Mouse (Mus musculus): ENCODE data around the gene Gdf7.

Gene Gdf7

GRCm38 (mm10) chr12:8326825-8327674 lies 25.3 kb upstream of the Gdf7 start:
- DNase-seq: peak; percentile 96

DNA sequence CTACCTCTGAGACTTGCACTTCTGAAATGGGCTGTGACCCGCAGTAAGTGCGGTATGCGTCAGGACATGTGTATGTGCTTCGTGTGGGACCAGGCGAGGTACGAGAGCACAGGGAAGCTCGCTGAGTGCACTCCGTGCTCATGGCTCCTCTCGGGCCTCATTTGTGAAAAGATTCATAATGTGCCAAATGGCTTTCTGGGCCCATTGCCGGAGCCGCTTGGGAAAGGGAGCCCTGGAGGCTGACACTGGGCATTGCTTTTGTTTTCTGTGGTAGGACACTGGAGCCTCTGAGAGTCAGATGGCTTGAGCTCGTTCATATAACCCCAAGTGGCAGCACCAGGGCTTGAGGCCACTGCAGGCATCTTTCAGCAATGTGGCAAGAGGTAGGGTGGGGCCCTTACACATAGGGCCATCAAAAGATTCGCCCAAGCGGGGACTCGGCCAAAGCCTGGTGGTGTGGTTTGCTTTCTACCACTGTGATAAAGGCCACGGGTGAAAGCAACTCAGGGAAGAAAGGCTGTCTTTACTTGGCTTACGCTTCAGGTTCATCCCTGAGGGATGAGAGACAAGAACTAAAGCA lies 24.3 kb upstream of the Gdf7 start:
- no peak for DNase-seq

- no peak for DNase-seq
These were observed 23.6 kb upstream of the Gdf7 start for GRCm38 (mm10) chr12:8325245-8325942.

DNA sequence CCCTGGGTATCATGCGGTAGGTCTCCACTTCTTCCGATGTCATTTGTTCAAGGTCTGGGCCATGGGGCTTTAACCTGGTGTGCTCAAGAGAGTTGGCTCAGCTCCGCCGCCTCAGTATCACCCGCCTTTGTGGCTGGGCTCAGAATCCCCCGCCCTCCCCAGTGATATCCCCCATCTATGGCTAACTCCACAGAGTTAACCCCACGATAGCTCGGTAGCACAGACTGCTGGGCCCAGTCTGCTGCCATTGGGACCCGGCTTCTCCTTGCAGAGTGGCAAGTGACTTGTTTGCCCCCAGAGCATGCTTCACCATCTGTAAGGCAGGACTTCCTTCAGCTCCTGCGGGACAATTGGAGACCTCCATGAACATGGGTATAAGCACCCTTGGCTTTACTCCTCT lies 22.3 kb upstream of the Gdf7 start:
- no peak for DNase-seq

- no peak for DNase-seq
These were observed 19.8 kb upstream of the Gdf7 start for GRCm38 (mm10) chr12:8321506-8321905.

- peak; percentile 83 to 84 for DNase-seq
These were observed 18.4 kb upstream of the Gdf7 start for GRCm38 (mm10) chr12:8320084-8320713.

DNA sequence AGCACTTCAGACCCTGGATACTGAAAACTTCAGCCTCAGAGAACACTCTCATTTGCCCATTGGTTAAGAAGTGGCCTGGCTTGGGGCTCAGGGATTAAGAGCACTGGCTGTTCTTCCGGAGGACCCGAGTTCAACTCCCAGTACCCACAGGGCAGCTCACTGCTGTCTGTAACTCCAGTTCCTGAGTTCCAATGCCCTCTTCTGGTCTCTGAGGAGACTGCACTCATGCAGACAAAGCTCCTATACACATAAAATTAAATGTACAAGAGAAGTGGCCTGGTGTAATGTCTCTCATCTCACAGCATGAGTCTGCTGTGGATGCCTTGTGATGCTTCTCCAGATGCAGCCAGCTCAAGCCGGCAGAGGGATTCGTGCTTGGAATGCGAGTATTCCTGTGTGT lies 14.8 kb upstream of the Gdf7 start:
- DNase-seq: no peak

DNA sequence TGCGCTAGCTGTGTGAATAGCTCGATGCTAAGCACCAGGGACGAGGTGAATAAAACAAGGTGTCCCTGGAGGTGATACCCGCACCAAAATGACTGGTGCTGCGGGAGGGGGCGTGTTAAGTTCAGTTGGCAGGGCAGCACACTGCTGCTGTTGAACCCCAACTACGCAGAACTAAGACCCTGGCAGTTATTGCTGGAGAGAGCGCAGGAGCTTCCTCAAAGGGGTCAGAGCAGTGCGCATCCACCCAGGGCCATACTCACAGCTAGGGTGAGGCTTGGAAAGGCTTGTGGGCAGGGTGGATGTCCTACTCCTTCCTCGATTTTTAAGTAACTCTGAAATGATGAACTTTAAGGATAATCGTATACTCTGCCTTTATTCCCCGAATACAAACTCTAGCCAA lies 12.0 kb upstream of the Gdf7 start:
- peak; percentile 46 to 49 for DNase-seq

- peak; percentile 93 for DNase-seq
These were observed 11.6 kb upstream of the Gdf7 start, which contains the start of gene Hs1bp3 for GRCm38 (mm10) chr12:8313270-8313771. Gene Hs1bp3 (plus strand): TSS chr12:8313432.

GRCm38 (mm10) chr12:8312266-8312665 lies 10.5 kb upstream of the Gdf7 start:
- no peak for DNase-seq

- DNase-seq: no peak
These were observed 9.2 kb upstream of the Gdf7 start for GRCm38 (mm10) chr12:8310992-8311391.

GRCm38 (mm10) chr12:8306910-8307309 lies 5.2 kb upstream of the Gdf7 start:
- DNase-seq: peak; percentile 62 to 71

DNA sequence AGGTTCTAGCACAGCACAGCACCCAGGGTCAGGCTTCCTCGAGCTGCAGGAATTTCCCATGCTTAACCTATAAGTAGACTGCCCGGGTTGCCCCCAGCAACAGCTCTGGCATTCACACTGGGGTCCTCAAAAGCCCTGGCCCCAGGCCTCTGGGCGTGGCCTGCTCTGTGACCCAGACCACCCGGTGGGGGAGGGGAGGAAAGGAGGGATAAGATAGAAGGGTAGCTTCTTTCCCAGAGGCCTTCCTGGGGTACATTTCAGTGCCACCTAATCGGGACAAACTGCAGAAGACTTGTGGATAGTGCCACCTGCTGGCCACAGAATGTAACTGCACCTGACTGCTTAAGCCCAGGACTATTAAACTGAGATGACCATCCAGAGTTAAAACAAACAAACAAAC lies 4.7 kb upstream of the Gdf7 start:
- peak; percentile 67 to 73 for DNase-seq

- DNase-seq: no peak
These were observed 3.5 kb upstream of the Gdf7 start for GRCm38 (mm10) chr12:8305258-8305657.

- no peak for DNase-seq
These were observed 541 bp downstream of the Gdf7 start for GRCm38 (mm10) chr12:8301011-8301814.

DNA sequence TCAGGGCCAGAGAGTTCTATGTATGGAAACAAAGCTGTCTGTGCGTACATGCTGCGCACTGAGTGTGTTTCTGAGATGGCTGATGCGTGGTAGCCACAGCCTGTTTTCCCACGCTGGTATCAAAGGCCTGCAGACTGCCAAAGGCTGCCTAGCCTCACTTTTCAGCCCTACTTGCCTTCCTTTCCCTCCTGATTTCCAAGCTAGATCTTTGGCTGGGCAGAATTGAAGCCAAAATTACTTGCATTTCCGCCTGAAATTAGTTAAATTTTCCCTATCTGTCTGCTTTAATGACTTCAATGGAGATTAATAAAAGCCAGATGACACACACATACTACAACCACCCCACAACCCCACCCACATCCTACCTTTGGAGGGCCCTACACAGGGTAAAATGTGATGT lies 1.2 kb downstream of the Gdf7 start:
- no peak for DNase-seq

DNA sequence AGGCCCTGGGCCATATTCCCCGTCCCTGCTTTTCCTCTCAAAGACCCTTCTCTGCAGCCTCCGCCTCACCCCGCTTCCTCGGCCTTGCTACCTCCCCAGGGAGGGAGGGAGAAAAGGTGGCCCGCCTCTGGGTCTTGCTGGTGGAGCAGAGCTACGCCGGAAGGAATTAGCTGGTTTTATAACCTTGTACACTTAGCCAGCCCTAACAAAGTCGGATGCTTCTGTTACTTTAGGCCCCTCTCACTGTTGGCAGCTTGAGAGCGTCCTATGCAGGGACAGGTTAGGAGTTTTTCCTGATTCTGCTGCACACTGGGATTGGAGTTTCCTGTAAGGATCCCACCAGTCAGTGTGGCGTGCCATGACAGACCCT lies 1.7 kb downstream of the Gdf7 start:
- no peak for DNase-seq

DNA sequence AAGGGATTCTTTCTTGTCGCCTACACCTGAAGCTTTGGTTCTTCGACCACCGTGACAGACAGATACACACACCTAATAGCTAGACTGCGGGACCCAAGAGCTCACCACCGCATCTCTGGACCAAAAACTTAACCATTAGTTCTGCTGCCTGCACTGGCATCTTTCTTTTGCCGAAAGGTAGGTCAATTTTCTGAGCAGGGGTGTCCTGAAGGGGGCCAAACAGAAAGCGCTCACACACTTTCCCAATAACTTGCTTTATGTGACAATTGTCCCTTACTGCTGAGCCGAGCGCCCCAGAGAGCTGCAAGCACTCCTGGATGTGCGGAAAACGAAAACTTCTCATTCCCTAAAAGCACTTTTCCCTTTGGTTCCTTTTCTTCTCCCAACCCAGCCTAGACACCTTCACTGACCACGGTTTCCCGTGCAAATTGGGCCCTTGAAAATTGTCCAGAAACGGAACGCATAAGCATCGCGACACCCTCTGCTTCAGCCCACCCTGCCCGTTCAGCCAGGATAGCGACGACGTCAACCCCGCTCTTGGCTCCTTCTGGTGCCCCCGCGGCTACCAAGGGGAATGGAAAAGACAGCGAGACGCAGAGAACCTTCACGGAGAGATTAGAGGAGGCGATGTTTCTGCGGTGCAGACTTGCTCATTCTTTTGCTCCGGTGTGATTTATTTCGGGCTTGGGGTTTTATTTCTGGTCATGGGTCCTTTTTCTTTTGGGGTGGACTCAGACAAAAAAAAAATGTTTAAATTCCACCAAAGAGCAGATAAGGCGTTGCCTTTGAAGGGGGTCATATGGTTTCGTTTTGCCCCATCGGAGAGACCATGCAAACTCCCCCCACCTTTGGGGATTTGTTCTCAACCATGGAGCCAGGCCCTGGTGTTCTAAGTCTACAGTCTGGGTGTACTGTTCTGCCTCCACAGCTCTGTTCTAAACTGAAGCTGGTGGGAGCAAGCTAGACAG lies 2.3 kb downstream of the Gdf7 start:
- DNase-seq: no peak

DNA sequence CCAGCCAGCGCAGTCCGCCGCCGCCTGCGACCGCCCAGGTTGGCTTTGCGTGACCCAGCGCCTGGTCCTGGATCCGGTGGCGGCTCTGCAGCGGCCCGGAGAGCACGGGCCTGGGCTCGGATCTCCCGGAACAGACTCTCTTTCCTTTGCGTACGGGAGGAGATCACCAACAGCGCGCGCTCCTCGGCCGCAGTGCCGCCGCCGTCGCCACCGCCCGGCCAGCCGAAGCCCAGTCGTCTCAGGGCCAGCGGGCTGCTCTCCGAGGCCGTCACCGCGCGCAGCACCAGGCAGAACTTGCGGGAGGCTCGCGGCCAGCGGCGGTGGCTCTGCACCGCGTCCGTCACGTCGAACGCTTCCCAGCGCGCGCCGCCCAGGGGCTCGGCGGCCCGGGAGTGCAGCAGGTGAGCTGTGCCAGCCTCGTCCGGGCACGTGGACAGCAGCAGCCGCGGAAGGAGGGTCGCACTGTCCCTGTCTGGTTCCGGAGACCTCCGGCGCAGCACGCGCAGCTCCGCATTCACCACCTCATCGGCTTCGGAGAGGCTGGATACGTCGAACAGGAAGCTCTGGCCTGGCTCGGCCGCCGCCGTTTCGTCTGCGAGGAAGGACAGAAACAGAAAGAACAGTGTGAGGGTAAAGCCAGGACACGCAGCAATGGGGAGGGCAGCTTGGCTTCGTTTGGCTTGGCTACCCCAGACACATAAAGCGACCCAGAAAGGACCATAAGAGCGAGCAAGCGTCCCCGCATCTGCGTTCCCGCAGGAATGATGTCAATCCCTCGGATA lies 3.2 kb downstream of the Gdf7 start:
- no peak for DNase-seq

- DNase-seq: no peak
These were observed 4.1 kb downstream of the Gdf7 start for GRCm38 (mm10) chr12:8297586-8298214.
